In the genomic region with DNA sequence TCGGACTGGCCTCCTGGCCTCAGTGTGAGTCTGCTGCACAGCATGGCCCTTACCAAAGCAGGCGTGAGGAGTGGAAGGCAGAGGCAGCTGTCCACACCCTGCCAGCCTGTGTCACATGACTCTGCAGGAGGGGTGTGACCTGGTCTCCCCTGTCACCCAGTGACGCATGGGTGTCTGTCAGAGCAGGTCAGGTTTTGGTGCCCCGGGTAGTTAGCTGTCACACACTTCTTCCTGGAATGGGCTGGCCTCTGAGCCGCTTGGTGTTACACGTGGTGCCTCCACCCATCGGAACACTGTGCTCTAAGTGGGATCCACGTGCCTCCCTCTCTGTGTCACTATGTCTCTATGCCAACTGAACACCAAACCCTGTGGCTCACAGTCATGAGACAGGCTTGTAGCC, we compare ENCODE assay signal across 9 mouse cellular contexts. TPM values are rescaled to one million over a fixed set of nuclear protein-coding genes. Genes with fewer than 3 reads are reported as not detected.
DNase-seq lines count a peak whose midpoint lies in the region; ATAC-seq lines count a peak whose summit lies in the region.
"Had no signal": no experiment of that assay in that cellular context is flagged by ENCODE, and none has a peak within 500 bp of the region (broad histone marks: within the 10 kb centered on the region; RNA-seq: fewer than 3 reads in every experiment).

No protein-coding gene starts in this region.

- WGBS in liver, embryonic 13.5 days (ENCODE audit: insufficient replicate concordance), result 50% methylated on average over 8 of the region's 8 CpGs

- no peak overlapping the region for H3K9ac ChIP-seq in liver, embryonic 13.5 days

- peak; percentile 72 for DNase-seq in gastrocnemius, adult 18-20 months (ENCODE audit: low spot score)
- DNase-seq in gastrocnemius, postnatal 4 days (ENCODE audit: low spot score in 2 of 2), result no peak
- DNase-seq in CD4-positive, CD25-positive, alpha-beta regulatory T cell, adult 2 months (ENCODE audit: low read depth, low spot score), result peak; percentile 70
- peak; percentile 63 to 69 for DNase-seq in heart, adult 9 months (ENCODE audit: low spot score in 2 of 2)
- DNase-seq in liver, embryonic 13.5 days, result peak; percentile 35
- DNase-seq in ovary, postnatal 10 days (ENCODE audit: low spot score), result no peak
- no peak for DNase-seq in left cerebral cortex, postnatal 25 days (ENCODE audit: low spot score in 2 of 2)
- no peak for DNase-seq in layer of hippocampus, postnatal 14 days (ENCODE audit: low spot score in 2 of 2)

- peaks cover 49% of the 10 kb centered on the region for H3K4me1 ChIP-seq in liver, embryonic 13.5 days (replicated peaks)

- no peaks in the 10 kb centered on the region for H3K27me3 ChIP-seq in liver, embryonic 13.5 days

- intact Hi-C loops in left cerebral cortex, postnatal 25 days (cut with DNase I), result no loop called here

- ATAC-seq in liver, embryonic 13.5 days (ENCODE audit: low read depth), result peak; percentile 85

- no peak overlapping the region for H3K4me2 ChIP-seq in liver, embryonic 13.5 days

- no peaks in the 10 kb centered on the region for H3K36me3 ChIP-seq in liver, embryonic 13.5 days

- H3K27ac ChIP-seq in liver, embryonic 13.5 days, result no peak overlapping the region

- no peak overlapping the region for H3K4me3 ChIP-seq in liver, embryonic 13.5 days (replicated peaks)
- H3K4me3 ChIP-seq: erythroblast, embryonic 14.5 days had no signal

- H3K9me3 ChIP-seq in liver, embryonic 13.5 days (replicated peaks), result no peaks in the 10 kb centered on the region

RNA-seq across cellular contexts. Expression of a gene that starts 34.6 kb away (rescaled TPM):
- total RNA-seq in gastrocnemius, adult 18-20 months (2021), result 10 to 100 TPM; 40.3 to 42.5 TPM
- 10 to 100 TPM; 47.4 to 54.6 TPM for total RNA-seq in gastrocnemius, postnatal 4 days (2021)
- 20.5 and 26.0 TPM in 2 replicates for polyA plus RNA-seq in liver, embryonic 13.5 days (2015; fragmentation: Nextera tagmentation; extraction: Ambion mirVana)
- 10 to 100 TPM; 41.0 to 59.6 TPM for total RNA-seq in left cerebral cortex, postnatal 25 days (2021)
- 10 to 100 TPM; 53.7 to 56.6 TPM for total RNA-seq in layer of hippocampus, postnatal 14 days (2021)

Comparison
In these comparisons a context has a peak if more than half of its experiments do, and no peak if none do; other contexts are left out.
1. DNase-seq: peak in gastrocnemius, adult 18-20 months (single experiment), CD4-positive, CD25-positive, alpha-beta regulatory T cell, adult 2 months (single experiment), heart, adult 9 months (2 of 2) and liver, embryonic 13.5 days (single experiment); none in gastrocnemius, postnatal 4 days (0 of 2), ovary, postnatal 10 days (single experiment), left cerebral cortex, postnatal 25 days (0 of 2) and layer of hippocampus, postnatal 14 days (0 of 2).